Mouse (Mus musculus): ENCODE data around the gene Stx11. TPM values are rescaled to one million over a fixed set of nuclear protein-coding genes. Genes with fewer than 3 reads are reported as not detected.

Stx11 gene
- polyA plus RNA-seq, 1 experiment from 2014 or later, result 1.7 TPM

Other genes starting within 250 kb of the Stx11 start
- 17.6 and 18.9 TPM in 2 replicates for gene Utrn, start 94.9 kb downstream of the Stx11 start, polyA plus RNA-seq (2015; fragmentation: Nextera tagmentation; extraction: Ambion mirVana)
- 20.4 and 20.8 TPM in 2 replicates for gene Sf3b5, start 41.0 kb upstream of the Stx11 start, polyA plus RNA-seq (2015; fragmentation: Nextera tagmentation; extraction: Ambion mirVana)
- gene Plagl1, start 96.2 kb upstream of the Stx11 start, polyA plus RNA-seq (2015; fragmentation: Nextera tagmentation; extraction: Ambion mirVana), result 26.3 and 31.0 TPM in 2 replicates
- not detected in 2 replicates for gene Zc2hc1b, start 213.7 kb upstream of the Stx11 start, polyA plus RNA-seq (2015; fragmentation: Nextera tagmentation; extraction: Ambion mirVana)
- gene Ltv1, start 228.9 kb upstream of the Stx11 start, polyA plus RNA-seq (2015; fragmentation: Nextera tagmentation; extraction: Ambion mirVana), result 33.8 and 35.8 TPM in 2 replicates